Mouse (Mus musculus) spleen, adult 2 months (tissue): ENCODE results near the gene Kcnip3.

ENCODE experiments used
- CTCF ChIP-seq: fragments of 200-500 bp; IDR thresholded peaks from 2 replicates; pipeline ENCODE4 v1.5.1; 2011; ENCODE audit warnings: mild to moderate bottlenecking, inconsistent platforms; ENCODE audit not compliant: insufficient read depth, insufficient read length, insufficient replicate concordance; ENCODE audit errors: extremely low read depth
- POLR2A ChIP-seq: fragments of 200-500 bp; IDR thresholded peaks from 2 replicates; pipeline ENCODE4 v1.6.1; 2011; ENCODE audit warnings: low read depth, low read length, inconsistent platforms

- no peak for TF ChIP-seq POLR2A
- no peak for TF ChIP-seq CTCF
These were observed 105.2 kb downstream of the Kcnip3 start for GRCm38 (mm10) chr2:127416706-127417105.
